Mouse (Mus musculus): ENCODE results near the gene 1700017D01Rik. TPM values are rescaled to one million over a fixed set of nuclear protein-coding genes. Genes with fewer than 3 reads are reported as not detected.

The 1700017D01Rik gene
- total RNA-seq, 2 experiments from 2014 or later = not detected

DNA sequence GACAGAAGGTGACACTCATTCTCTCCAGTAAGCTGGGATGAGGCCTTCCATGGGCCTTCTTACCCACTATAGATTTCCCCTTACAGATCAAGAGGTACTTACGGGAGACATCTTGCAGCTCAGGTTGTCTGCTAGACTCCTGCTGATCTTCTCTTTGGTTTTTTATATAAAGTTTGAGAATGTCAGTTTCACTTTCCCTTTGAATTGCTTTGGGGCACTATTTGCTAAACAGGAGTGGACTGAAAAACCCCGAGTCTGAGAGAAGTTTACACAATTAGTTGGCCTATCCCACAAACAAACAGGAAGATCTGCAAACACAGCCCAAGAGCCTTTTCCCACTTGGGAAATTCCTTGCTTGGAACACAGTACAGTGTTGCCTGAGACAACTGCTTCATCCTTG is 80.4 kb downstream of the 1700017D01Rik start:
- no peak for ATAC-seq (replicated peaks; ENCODE audit: low FRiP score, low TSS enrichment, poor library complexity, severe bottlenecking)

DNA sequence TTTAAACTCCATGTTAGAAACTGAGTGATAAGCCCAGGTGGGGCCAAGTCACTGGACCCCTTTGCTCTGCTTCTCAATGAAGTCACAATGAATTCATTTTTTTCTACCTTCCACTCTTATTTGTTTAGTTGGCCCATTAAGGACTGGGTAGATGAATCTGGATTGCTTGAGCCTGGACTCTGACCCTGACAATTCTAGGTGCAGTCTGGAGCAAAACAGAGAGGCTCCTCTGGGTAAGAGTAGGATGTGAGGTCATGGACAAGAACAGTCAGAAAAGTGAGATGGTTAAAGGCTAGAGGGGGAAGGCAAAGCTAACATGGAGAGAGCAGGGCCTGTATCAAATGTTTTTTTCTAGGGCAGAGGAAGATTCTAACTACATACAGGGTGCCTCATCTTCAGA is 81.2 kb downstream of the 1700017D01Rik start:
- ATAC-seq (replicated peaks; ENCODE audit: low FRiP score, low TSS enrichment, poor library complexity, severe bottlenecking) = no peak

GRCm38 (mm10) chr19:11048503-11048902 is 82.2 kb downstream of the 1700017D01Rik start:
- ATAC-seq (replicated peaks; ENCODE audit: low FRiP score, low TSS enrichment, poor library complexity, severe bottlenecking) = no peak

DNA sequence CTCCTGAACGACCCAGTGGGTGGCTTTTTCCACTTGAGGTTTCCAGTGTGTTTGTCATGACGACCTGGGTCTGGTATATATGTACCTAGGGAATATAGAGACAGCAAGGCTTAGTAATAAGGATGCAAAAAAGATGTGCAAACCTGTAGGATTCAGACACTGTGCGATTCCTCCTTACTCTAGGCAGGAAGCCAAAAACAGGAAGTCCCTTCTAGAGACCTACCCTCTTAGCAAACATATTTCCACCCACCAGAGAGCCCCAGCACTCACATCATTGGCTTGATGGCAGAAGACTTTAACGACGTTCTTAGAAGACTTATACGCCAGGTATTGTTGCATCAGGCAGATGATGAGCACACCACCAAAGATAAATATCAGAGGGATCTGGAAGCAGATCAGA is 82.7 kb downstream of the 1700017D01Rik start:
- ATAC-seq (replicated peaks; ENCODE audit: low FRiP score, low TSS enrichment, poor library complexity, severe bottlenecking) = no peak

Other genes with a start within 250 kb of the 1700017D01Rik start
- gene Tmem109, start 248.9 kb downstream of the 1700017D01Rik start, total RNA-seq (2014; fragmentation: Nextera tagmentation) = 23.4 and 41.0 TPM in 2 replicates
- 11.1 and 21.7 TPM in 2 replicates for gene Tmem109, start 248.9 kb downstream of the 1700017D01Rik start, total RNA-seq (2017)
- gene Prpf19, start 235.6 kb downstream of the 1700017D01Rik start, total RNA-seq (2014; fragmentation: Nextera tagmentation) = 148 and 173 TPM in 2 replicates
- gene Prpf19, start 235.6 kb downstream of the 1700017D01Rik start, total RNA-seq (2017) = 145 and 393 TPM in 2 replicates
- gene Zp1, start 210.2 kb downstream of the 1700017D01Rik start, total RNA-seq (2014; fragmentation: Nextera tagmentation) = not detected in 2 replicates
- gene Zp1, start 210.2 kb downstream of the 1700017D01Rik start, total RNA-seq (2017) = not detected in 2 replicates
- gene Ptgdr2, start 193.7 kb downstream of the 1700017D01Rik start, total RNA-seq (2014; fragmentation: Nextera tagmentation) = not detected in 2 replicates
- not detected in 2 replicates for gene Ptgdr2, start 193.7 kb downstream of the 1700017D01Rik start, total RNA-seq (2017)
- 24.8 and 30.6 TPM in 2 replicates for gene Ccdc86, start 181.6 kb downstream of the 1700017D01Rik start, total RNA-seq (2014; fragmentation: Nextera tagmentation)
- 21.0 and 26.2 TPM in 2 replicates for gene Ccdc86, start 181.6 kb downstream of the 1700017D01Rik start, total RNA-seq (2017)
- gene Ms4a10, start 156.2 kb downstream of the 1700017D01Rik start, total RNA-seq (2014; fragmentation: Nextera tagmentation) = not detected in 2 replicates
- gene Ms4a10, start 156.2 kb downstream of the 1700017D01Rik start, total RNA-seq (2017) = not detected in 2 replicates
- not detected in 2 replicates for gene Ms4a15, start 137.6 kb downstream of the 1700017D01Rik start, total RNA-seq (2014; fragmentation: Nextera tagmentation)
- not detected in 2 replicates for gene Ms4a15, start 137.6 kb downstream of the 1700017D01Rik start, total RNA-seq (2017)
- gene Ms4a18, start 112.8 kb downstream of the 1700017D01Rik start, total RNA-seq (2014; fragmentation: Nextera tagmentation) = not detected in 2 replicates
- not detected in 2 replicates for gene Ms4a18, start 112.8 kb downstream of the 1700017D01Rik start, total RNA-seq (2017)
- not detected in 2 replicates for gene Ms4a8a, start 49.8 kb downstream of the 1700017D01Rik start, total RNA-seq (2014; fragmentation: Nextera tagmentation)
- gene Ms4a8a, start 49.8 kb downstream of the 1700017D01Rik start, total RNA-seq (2017) = not detected in 2 replicates
- gene 1700025F22Rik, start 34.4 kb upstream of the 1700017D01Rik start, total RNA-seq (2014; fragmentation: Nextera tagmentation) = not detected in 2 replicates
- gene 1700025F22Rik, start 34.4 kb upstream of the 1700017D01Rik start, total RNA-seq (2017) = not detected in 2 replicates
- not detected in 2 replicates for gene Ms4a13, start 65.9 kb upstream of the 1700017D01Rik start, total RNA-seq (2014; fragmentation: Nextera tagmentation)
- not detected in 2 replicates for gene Ms4a13, start 65.9 kb upstream of the 1700017D01Rik start, total RNA-seq (2017)
- not detected in 2 replicates for gene Ms4a12, start 101.6 kb upstream of the 1700017D01Rik start, total RNA-seq (2014; fragmentation: Nextera tagmentation)
- gene Ms4a12, start 101.6 kb upstream of the 1700017D01Rik start, total RNA-seq (2017) = not detected in 2 replicates
- gene Ms4a1, start 135.4 kb upstream of the 1700017D01Rik start, total RNA-seq (2014; fragmentation: Nextera tagmentation) = 3.3 TPM in 1 of 2 replicates, not detected in the other
- not detected in 2 replicates for gene Ms4a1, start 135.4 kb upstream of the 1700017D01Rik start, total RNA-seq (2017)
- gene Ms4a5, start 153.0 kb upstream of the 1700017D01Rik start, total RNA-seq (2014; fragmentation: Nextera tagmentation) = not detected in 2 replicates
- not detected in 2 replicates for gene Ms4a5, start 153.0 kb upstream of the 1700017D01Rik start, total RNA-seq (2017)
- not detected in 2 replicates for gene Ms4a14, start 183.6 kb upstream of the 1700017D01Rik start, total RNA-seq (2014; fragmentation: Nextera tagmentation)
- gene Ms4a14, start 183.6 kb upstream of the 1700017D01Rik start, total RNA-seq (2017) = not detected in 2 replicates
- not detected in 2 replicates for gene Ms4a7, start 205.3 kb upstream of the 1700017D01Rik start, total RNA-seq (2014; fragmentation: Nextera tagmentation)
- not detected in 2 replicates for gene Ms4a7, start 205.3 kb upstream of the 1700017D01Rik start, total RNA-seq (2017)
- not detected in 2 replicates for gene Ms4a4a, start 244.6 kb upstream of the 1700017D01Rik start, total RNA-seq (2014; fragmentation: Nextera tagmentation)
- gene Ms4a4a, start 244.6 kb upstream of the 1700017D01Rik start, total RNA-seq (2017) = not detected in 2 replicates

All from megakaryocyte-erythroid progenitor cell, adult 5-6 weeks (primary cell).